Mouse (Mus musculus): ENCODE results near the gene Mdga2. TPM values are rescaled to one million over a fixed set of nuclear protein-coding genes. Genes with fewer than 3 reads are reported as not detected.
A peak's percentile ranks its signal among the peaks of the same experiment; 100 is the strongest.

Gene Mdga2
- polyA plus RNA-seq, 1 experiment from 2014 or later, result 20.9 TPM

GRCm38 (mm10) chr12:67035509-67036261 is 186.7 kb downstream of the Mdga2 start:
- Histone ChIP-seq H3K4me1 (replicated peaks) (no peaks in the 10 kb centered on the region), H3K4me2 (no peak overlapping the region), H3K36me3 (no peaks in the 10 kb centered on the region), H3K27ac (replicated peaks) (no peak overlapping the region), H3K4me3 (no peak overlapping the region), H3K9me3 (no peaks in the 10 kb centered on the region), H3K27me3 (no peaks in the 10 kb centered on the region), H3K9ac (no peak overlapping the region)
- no peak for ATAC-seq (ENCODE audit: low read depth)
- 79% methylated on average over 15 of the region's 15 CpGs for WGBS

DNA sequence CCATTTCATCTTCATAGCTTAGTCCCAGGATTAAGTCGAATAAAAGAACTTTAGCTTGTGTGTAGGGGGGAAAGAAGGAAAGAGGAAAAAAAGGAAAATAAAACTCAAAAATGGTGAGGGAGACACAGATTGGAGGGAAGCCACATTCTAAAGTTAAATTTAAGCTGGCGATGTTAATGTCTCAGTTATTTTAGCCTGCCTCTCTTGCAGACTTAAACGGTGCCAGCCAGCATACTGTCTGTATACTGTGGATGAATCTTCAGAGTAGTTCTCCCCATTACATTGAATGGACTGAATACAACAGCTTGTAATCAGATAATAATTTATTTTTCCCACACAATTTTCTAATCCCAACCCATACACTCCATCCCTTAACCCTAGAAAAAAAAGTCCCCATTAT is 205.2 kb downstream of the Mdga2 start:
- Histone ChIP-seq H3K27me3 (no peaks in the 10 kb centered on the region), H3K4me2 (no peak overlapping the region), H3K4me1 (replicated peaks) (no peaks in the 10 kb centered on the region), H3K9ac (no peak overlapping the region), H3K4me3 (no peak overlapping the region), H3K27ac (replicated peaks) (no peak overlapping the region), H3K36me3 (no peaks in the 10 kb centered on the region), H3K9me3 (no peaks in the 10 kb centered on the region)
- WGBS, result 88% methylated on average over 3 of the region's 3 CpGs
- ATAC-seq (ENCODE audit: low read depth), result no peak

GRCm38 (mm10) chr12:67011368-67011767 is 211.0 kb downstream of the Mdga2 start:
- 70% methylated on average over 4 of the region's 4 CpGs for WGBS
- no peak overlapping the region for H3K9ac ChIP-seq
- H3K27me3 ChIP-seq, result no peaks in the 10 kb centered on the region
- H3K4me2 ChIP-seq, result no peak overlapping the region
- H3K36me3 ChIP-seq, result no peaks in the 10 kb centered on the region
- no peak overlapping the region for H3K27ac ChIP-seq (replicated peaks)
- no peak overlapping the region for H3K4me3 ChIP-seq
- no peaks in the 10 kb centered on the region for H3K9me3 ChIP-seq
- ATAC-seq (ENCODE audit: low read depth), result no peak
- no peaks in the 10 kb centered on the region for H3K4me1 ChIP-seq (replicated peaks)

DNA sequence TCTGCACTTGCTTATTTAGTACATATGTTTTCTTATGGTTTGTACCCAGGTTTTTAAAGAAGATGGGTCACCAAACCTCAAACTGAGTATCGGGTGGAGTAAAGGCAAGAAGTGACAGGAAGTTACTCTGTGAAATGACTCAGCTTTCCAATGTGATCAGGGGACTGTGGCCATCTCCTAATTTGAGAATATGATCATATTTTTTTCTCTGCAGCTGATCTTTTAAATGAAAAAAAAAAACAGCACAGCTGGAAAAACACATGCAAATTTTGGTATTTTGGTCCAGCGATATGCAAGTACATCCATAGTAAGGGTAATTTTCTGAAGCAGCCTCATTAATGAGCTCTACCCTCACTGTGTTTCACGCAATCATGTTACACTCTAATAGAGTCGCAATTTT is 212.0 kb downstream of the Mdga2 start:
- H3K4me3 ChIP-seq, result no peak overlapping the region
- H3K4me1 ChIP-seq (replicated peaks), result no peaks in the 10 kb centered on the region
- H3K36me3 ChIP-seq, result no peaks in the 10 kb centered on the region
- no peaks in the 10 kb centered on the region for H3K9me3 ChIP-seq
- no peaks in the 10 kb centered on the region for H3K27me3 ChIP-seq
- no peak overlapping the region for H3K27ac ChIP-seq (replicated peaks)
- no peak overlapping the region for H3K9ac ChIP-seq
- H3K4me2 ChIP-seq, result no peak overlapping the region
- no peak for ATAC-seq (ENCODE audit: low read depth)
- WGBS, result 89% methylated on average over 4 of the region's 4 CpGs

GRCm38 (mm10) chr12:67009191-67009590 is 213.2 kb downstream of the Mdga2 start:
- Histone ChIP-seq H3K4me1 (replicated peaks) (no peaks in the 10 kb centered on the region), H3K4me2 (no peak overlapping the region), H3K36me3 (no peaks in the 10 kb centered on the region), H3K27me3 (no peaks in the 10 kb centered on the region), H3K4me3 (no peak overlapping the region), H3K9ac (no peak overlapping the region), H3K27ac (replicated peaks) (no peak overlapping the region), H3K9me3 (no peaks in the 10 kb centered on the region)
- ATAC-seq (ENCODE audit: low read depth), result no peak
- 76% methylated on average over 3 of the region's 3 CpGs for WGBS

DNA sequence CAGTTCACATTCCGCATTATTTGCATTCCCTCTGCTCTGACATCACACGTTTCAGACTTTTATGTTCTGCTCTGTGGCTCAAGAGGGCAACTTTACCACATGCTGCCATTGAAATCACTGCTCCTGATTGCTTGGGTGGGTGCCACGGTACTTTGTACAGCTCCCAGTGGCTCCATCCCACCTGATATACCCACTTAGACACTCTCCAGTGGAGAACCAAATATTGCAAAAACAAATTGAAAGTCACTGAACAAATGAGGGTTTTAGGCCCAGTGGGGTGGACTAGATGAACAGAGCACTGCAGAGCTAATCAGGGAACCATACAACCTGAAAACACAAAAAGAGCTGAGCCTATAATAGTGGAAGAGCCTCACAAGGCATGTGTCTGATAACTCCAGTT is 268.2 kb downstream of the Mdga2 start:
- ATAC-seq (ENCODE audit: low read depth), result no peak
- no peaks in the 10 kb centered on the region for H3K27me3 ChIP-seq
- no peak overlapping the region for H3K27ac ChIP-seq (replicated peaks)
- H3K4me2 ChIP-seq, result no peak overlapping the region
- no peaks in the 10 kb centered on the region for H3K9me3 ChIP-seq
- H3K9ac ChIP-seq, result no peak overlapping the region
- H3K36me3 ChIP-seq, result no peaks in the 10 kb centered on the region
- WGBS, result 69% methylated on average over 3 of the region's 3 CpGs
- no peak overlapping the region for H3K4me3 ChIP-seq
- no peaks in the 10 kb centered on the region for H3K4me1 ChIP-seq (replicated peaks)

DNA sequence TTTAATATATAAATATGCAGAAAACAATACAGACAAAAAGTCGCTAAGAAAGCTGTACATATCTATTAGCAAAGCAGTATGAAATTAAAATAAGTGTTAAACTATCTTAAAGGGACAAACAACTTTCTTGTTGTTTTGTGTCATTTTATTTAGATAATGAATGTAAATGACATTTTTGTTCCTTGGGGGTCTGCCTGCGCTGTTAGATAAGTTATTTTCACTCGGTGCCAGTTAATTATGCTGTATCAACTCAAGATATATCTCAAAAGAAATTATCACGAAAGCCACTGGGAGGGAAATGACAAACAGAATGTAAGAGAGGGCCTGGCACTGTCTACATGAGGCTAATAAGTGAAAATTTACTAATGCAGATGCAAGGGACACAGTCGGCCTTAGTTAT is 306.6 kb downstream of the Mdga2 start:
- Histone ChIP-seq H3K9me3 (no peaks in the 10 kb centered on the region), H3K36me3 (no peaks in the 10 kb centered on the region), H3K27me3 (no peaks in the 10 kb centered on the region), H3K27ac (replicated peaks) (no peak overlapping the region), H3K4me2 (no peak overlapping the region), H3K4me3 (no peak overlapping the region), H3K4me1 (replicated peaks) (no peaks in the 10 kb centered on the region), H3K9ac (no peak overlapping the region)
- 88% methylated on average over 5 of the region's 5 CpGs for WGBS
- no peak for ATAC-seq (ENCODE audit: low read depth)

DNA sequence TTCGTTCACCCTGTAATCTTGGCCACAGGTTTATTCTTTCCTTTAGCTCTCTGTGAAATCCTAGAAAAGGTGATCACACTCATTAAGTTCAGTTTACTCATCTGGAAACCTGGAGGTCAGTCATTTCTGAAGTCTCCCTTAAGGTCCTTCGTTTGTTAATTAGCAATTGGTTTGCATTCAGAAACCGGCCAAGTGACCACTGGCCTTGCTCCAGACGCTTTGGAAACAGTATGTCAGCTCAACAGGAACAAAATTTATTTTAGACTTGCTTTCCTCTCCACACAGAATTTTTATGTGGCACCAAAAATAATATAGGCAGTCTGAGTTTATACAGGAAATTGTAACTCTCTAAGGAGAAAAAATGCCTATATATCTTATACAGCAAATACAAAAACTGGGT is 323.0 kb downstream of the Mdga2 start:
- no peaks in the 10 kb centered on the region for H3K9me3 ChIP-seq
- no peak for ATAC-seq (ENCODE audit: low read depth)
- WGBS, result 85% methylated on average over 4 of the region's 4 CpGs
- no peaks in the 10 kb centered on the region for H3K36me3 ChIP-seq
- H3K4me2 ChIP-seq, result no peak overlapping the region
- no peak overlapping the region for H3K4me3 ChIP-seq
- H3K9ac ChIP-seq, result no peak overlapping the region
- no peaks in the 10 kb centered on the region for H3K4me1 ChIP-seq (replicated peaks)
- no peak overlapping the region for H3K27ac ChIP-seq (replicated peaks)
- no peaks in the 10 kb centered on the region for H3K27me3 ChIP-seq

GRCm38 (mm10) chr12:66896790-66897189 is 325.6 kb downstream of the Mdga2 start:
- no peak overlapping the region for H3K4me3 ChIP-seq
- no peak overlapping the region for H3K27ac ChIP-seq (replicated peaks)
- 94% methylated on average over 3 of the region's 3 CpGs for WGBS
- no peaks in the 10 kb centered on the region for H3K4me1 ChIP-seq (replicated peaks)
- H3K27me3 ChIP-seq, result no peaks in the 10 kb centered on the region
- H3K36me3 ChIP-seq, result no peaks in the 10 kb centered on the region
- ATAC-seq (ENCODE audit: low read depth), result no peak
- H3K4me2 ChIP-seq, result no peak overlapping the region
- no peaks in the 10 kb centered on the region for H3K9me3 ChIP-seq
- H3K9ac ChIP-seq, result no peak overlapping the region

- no peak overlapping the region for H3K27ac ChIP-seq (replicated peaks)
- H3K9ac ChIP-seq, result no peak overlapping the region
- no peaks in the 10 kb centered on the region for H3K9me3 ChIP-seq
- ATAC-seq (ENCODE audit: low read depth), result no peak
- H3K4me3 ChIP-seq, result no peak overlapping the region
- H3K4me2 ChIP-seq, result no peak overlapping the region
- 83% methylated on average over 3 of the region's 3 CpGs for WGBS
- no peaks in the 10 kb centered on the region for H3K36me3 ChIP-seq
- H3K4me1 ChIP-seq (replicated peaks), result no peaks in the 10 kb centered on the region
- H3K27me3 ChIP-seq, result no peaks in the 10 kb centered on the region
These were observed 332.1 kb downstream of the Mdga2 start for GRCm38 (mm10) chr12:66890296-66890695.

- ATAC-seq (ENCODE audit: low read depth), result no peak
- 74% methylated on average over 3 of the region's 3 CpGs for WGBS
- H3K27me3 ChIP-seq, result no peaks in the 10 kb centered on the region
- H3K4me3 ChIP-seq, result no peak overlapping the region
- H3K9ac ChIP-seq, result no peak overlapping the region
- H3K4me1 ChIP-seq (replicated peaks), result no peaks in the 10 kb centered on the region
- no peak overlapping the region for H3K27ac ChIP-seq (replicated peaks)
- H3K9me3 ChIP-seq, result no peaks in the 10 kb centered on the region
- no peaks in the 10 kb centered on the region for H3K36me3 ChIP-seq
- no peak overlapping the region for H3K4me2 ChIP-seq
These were observed 333.1 kb downstream of the Mdga2 start for GRCm38 (mm10) chr12:66889276-66889675.

- no peaks in the 10 kb centered on the region for H3K4me1 ChIP-seq (replicated peaks)
- H3K36me3 ChIP-seq, result no peaks in the 10 kb centered on the region
- no peak overlapping the region for H3K4me3 ChIP-seq
- peak; percentile 47 for ATAC-seq (ENCODE audit: low read depth)
- WGBS, result 37% methylated on average over 1 of the region's 1 CpGs
- no peak overlapping the region for H3K27ac ChIP-seq (replicated peaks)
- no peak overlapping the region for H3K4me2 ChIP-seq
- no peak overlapping the region for H3K9ac ChIP-seq
- no peaks in the 10 kb centered on the region for H3K9me3 ChIP-seq
- no peaks in the 10 kb centered on the region for H3K27me3 ChIP-seq
These were observed 333.7 kb downstream of the Mdga2 start for GRCm38 (mm10) chr12:66888636-66889035.

DNA sequence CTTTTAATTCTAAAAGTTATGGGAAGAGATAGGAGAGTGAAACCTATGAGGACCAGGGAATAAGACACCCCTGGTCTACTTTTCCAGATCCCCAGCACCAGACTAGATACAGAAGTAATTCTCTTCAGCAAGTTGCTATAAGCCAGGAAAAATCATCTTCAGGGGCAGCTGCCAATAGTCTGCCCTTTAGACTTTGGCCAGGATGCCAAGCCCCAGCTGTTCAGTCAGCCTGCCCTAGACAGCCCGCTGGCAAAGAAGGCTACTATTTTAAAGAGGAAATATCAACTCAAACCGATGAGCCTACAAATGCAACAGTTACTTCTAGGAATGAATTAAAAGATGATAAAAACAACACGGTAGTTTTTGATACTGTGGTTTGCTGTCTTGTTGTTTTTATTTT is 356.1 kb downstream of the Mdga2 start:
- H3K4me2 ChIP-seq, result no peak overlapping the region

More for the DNA sequence above, 356.1 kb downstream of the Mdga2 start:
- Histone ChIP-seq H3K4me3 (no peak overlapping the region), H3K27me3 (no peaks in the 10 kb centered on the region), H3K9me3 (no peaks in the 10 kb centered on the region), H3K36me3 (no peaks in the 10 kb centered on the region), H3K9ac (no peak overlapping the region), H3K4me1 (replicated peaks) (no peaks in the 10 kb centered on the region), H3K27ac (replicated peaks) (no peak overlapping the region)
- 85% methylated on average over 3 of the region's 3 CpGs for WGBS
- ATAC-seq (ENCODE audit: low read depth), result no peak

Data from neural tube, embryonic 13.5 days (tissue).